Mouse (Mus musculus) small intestine, adult 2 months (tissue): ENCODE results near the gene Lonp1.
"Not testable (repeated sequence)": the region's sequence is repeated elsewhere in the genome, so short reads cannot be mapped to it uniquely, and the experiment has no call there.

Experiments
- CTCF ChIP-seq: fragments of 200-500 bp; IDR thresholded peaks from 2 replicates; pipeline ENCODE4 v1.5.1; 2012; ENCODE audit warnings: low read depth, mild to moderate bottlenecking, control low read depth, inconsistent platforms, low read length, moderate library complexity, mixed read lengths; ENCODE audit not compliant: insufficient replicate concordance, insufficient read length; ENCODE audit errors: extremely low read depth
- POLR2A ChIP-seq: fragments of 200-500 bp; IDR thresholded peaks from 2 replicates; pipeline ENCODE4 v1.6.1; 2012; ENCODE audit warnings: low read depth, mild to moderate bottlenecking, control low read depth, inconsistent platforms, low read length, moderate library complexity

GRCm38 (mm10) chr17:56612565-56612939 is 14.1 kb downstream of the Lonp1 start:
- not testable (repeated sequence) for TF ChIP-seq CTCF, POLR2A
